Mouse (Mus musculus): ENCODE measurements around the gene Srrm1. TPM values are rescaled to one million over a fixed set of nuclear protein-coding genes. Genes with fewer than 3 reads are reported as not detected.

Gene Srrm1
- polyA plus RNA-seq, 1 experiment from 2014 or later: 207 TPM

DNA sequence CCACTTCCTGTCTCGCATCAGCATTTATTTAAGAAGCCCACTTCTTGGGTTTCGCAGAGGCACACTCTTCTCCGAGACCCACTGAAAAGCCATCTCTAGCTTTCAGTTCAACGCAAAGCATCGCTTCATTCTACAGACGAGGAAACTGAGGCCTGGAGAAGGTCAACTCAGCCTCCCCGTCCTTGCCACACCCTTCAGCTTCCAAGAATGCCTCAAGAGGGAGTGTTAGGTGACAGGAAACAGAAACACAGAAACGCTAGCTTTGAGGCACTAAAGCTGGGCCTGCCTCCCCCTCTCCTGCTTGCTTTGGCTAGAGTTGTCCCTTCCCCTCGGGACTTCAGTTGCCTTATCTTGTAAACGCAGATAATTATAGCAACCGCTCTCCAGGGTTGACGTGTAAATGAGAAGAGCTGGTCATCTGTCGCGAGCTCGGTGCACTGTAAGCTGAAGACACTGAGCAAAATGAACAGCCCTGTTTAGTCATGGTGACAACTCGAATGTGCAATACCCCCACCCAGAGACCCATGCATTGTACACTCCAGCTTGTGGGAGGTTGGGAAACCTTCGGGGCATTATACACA is 39.9 kb downstream of the Srrm1 start:
- H3K36me3 ChIP-seq: peaks cover 33% of the 10 kb centered on the region
- WGBS: 45% methylated on average over 17 of the region's 17 CpGs
- H3K9me3 ChIP-seq: no peaks in the 10 kb centered on the region
- no peaks in the 10 kb centered on the region for H3K27me3 ChIP-seq
- peaks cover 30% of the 10 kb centered on the region for H3K4me1 ChIP-seq
- H3K9ac ChIP-seq: no peak overlapping the region
- H3K27ac ChIP-seq: peak overlapping the region; percentile 34; the same call in 1 of the 2 replicates
- no peak overlapping the region for H3K4me2 ChIP-seq
- no peak overlapping the region for H3K4me3 ChIP-seq
- no peak for ATAC-seq (ENCODE audit: insufficient number of reproducible peaks, low FRiP score, low TSS enrichment, low read depth)

DNA sequence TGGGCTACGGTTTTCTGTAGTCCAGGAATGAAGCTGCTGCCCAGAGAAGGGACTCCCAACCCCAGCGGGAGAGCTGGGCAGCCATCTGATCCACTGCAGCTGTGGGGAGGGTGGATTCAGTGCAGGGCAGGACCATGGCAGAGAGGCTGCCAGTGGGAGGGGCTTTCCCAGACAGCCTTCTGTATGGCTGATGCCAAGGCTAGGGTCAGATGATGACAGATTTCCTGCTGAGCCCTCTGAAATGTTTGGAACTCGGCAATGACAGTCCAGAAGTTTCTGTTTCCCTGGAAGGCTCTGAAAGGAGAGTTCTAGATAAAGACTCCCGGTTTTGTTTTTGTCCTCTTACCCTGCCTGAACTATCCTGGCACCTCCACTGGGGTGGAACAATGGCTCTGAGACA is 40.4 kb downstream of the Srrm1 start:
- H3K27ac ChIP-seq: peak overlapping the region; percentile 47
- no peak overlapping the region for H3K4me2 ChIP-seq
- WGBS: 38% methylated on average over 4 of the region's 4 CpGs

DNA sequence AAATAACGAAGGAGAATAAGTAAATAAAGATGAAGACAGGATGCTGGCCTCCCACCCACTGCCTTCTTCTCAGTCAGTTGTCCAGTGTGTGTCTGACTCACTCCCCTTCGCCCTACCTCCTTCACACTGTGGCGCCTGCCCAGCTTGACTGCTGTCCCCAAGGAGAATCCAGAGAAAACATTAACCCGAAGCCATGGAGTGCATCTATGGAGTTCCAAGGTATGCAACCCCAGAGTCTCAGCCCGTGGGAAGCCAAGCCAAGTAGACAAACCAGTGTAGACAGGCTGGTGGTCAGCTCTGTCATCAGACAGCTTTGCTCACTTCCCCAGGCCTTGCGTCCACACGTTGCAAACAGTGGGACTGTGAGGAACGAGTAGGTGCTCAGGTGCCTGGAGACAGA is 42.8 kb downstream of the Srrm1 start:
- no peak overlapping the region for H3K9ac ChIP-seq
- no peak overlapping the region for H3K4me3 ChIP-seq
- H3K36me3 ChIP-seq: peaks cover 11% of the 10 kb centered on the region
- whole genome bisulfite sequencing: 77% methylated on average over 8 of the region's 8 CpGs
- no peaks in the 10 kb centered on the region for H3K9me3 ChIP-seq
- no peak overlapping the region for H3K4me2 ChIP-seq
- no peak for ATAC-seq (ENCODE audit: insufficient number of reproducible peaks, low FRiP score, low TSS enrichment, low read depth)
- H3K27ac ChIP-seq: no peak overlapping the region
- H3K27me3 ChIP-seq: no peaks in the 10 kb centered on the region
- H3K4me1 ChIP-seq: peaks cover 38% of the 10 kb centered on the region

More for the DNA sequence above, 40.4 kb downstream of the Srrm1 start:
- peaks cover 30% of the 10 kb centered on the region for H3K4me1 ChIP-seq
- peak; percentile 64; the same call in 1 of the 2 replicates for ATAC-seq (ENCODE audit: insufficient number of reproducible peaks, low FRiP score, low TSS enrichment, low read depth)
- no peak overlapping the region for H3K9ac ChIP-seq
- H3K9me3 ChIP-seq: no peaks in the 10 kb centered on the region
- H3K27me3 ChIP-seq: no peaks in the 10 kb centered on the region
- H3K4me3 ChIP-seq: no peak overlapping the region
- peaks cover 33% of the 10 kb centered on the region for H3K36me3 ChIP-seq

DNA sequence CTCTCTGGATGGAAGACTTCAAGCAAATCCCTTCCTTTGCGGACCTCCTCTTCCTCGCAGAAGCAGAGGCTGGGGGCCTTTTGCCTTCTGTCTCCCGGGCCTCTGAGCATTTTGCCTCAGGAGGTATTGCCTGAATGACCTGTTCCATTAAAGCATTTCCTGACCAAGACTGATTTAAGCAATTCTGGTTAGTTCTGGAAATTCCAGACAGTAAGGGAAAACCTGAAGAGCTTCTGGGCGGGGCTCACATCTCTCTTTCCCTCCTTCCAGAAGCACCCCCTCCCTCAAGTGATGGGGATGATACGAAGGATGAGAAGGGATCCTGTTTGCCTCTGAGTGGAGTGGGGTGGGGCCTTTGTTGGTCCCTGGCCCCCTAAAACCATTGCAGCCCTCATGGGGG is 43.4 kb downstream of the Srrm1 start:
- H3K27ac ChIP-seq: no peak overlapping the region
- H3K9ac ChIP-seq: no peak overlapping the region
- no peaks in the 10 kb centered on the region for H3K27me3 ChIP-seq
- H3K36me3 ChIP-seq: peaks cover 4% of the 10 kb centered on the region
- no peak overlapping the region for H3K4me3 ChIP-seq
- no peak overlapping the region for H3K4me2 ChIP-seq
- no peaks in the 10 kb centered on the region for H3K9me3 ChIP-seq
- H3K4me1 ChIP-seq: peaks cover 38% of the 10 kb centered on the region
- ATAC-seq (ENCODE audit: insufficient number of reproducible peaks, low FRiP score, low TSS enrichment, low read depth): no peak
- WGBS: 38% methylated on average over 5 of the region's 5 CpGs

DNA sequence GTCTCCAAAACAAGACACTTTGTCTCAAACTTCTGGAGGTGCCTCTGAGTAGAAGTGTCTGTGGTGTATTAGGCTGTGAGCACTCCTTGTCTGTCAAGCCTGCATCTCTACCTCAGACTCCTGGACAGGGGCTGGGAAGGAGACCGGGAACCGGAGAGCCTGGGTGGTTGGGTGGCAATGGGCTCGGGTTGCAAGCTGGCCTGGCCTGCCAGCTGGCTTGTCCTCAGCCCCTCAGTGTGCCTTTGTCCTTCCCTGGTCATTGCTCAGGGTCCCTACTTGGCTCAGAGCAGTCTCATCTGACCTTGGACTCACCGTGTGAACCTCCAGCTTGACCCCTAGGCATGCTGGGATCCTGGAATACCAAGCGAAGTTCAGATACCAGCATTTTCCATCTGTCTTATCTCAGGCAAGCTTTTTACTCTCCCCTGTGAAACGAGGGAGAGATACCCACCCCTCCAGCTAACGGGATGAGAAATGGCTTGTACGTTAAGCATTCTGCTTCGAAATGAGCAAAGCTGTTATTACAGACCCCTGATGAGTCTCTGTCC is 43.9 kb downstream of the Srrm1 start:
- H3K9ac ChIP-seq: no peak overlapping the region
- no peaks in the 10 kb centered on the region for H3K9me3 ChIP-seq
- H3K4me3 ChIP-seq: no peak overlapping the region
- WGBS: 50% methylated on average over 9 of the region's 9 CpGs
- no peaks in the 10 kb centered on the region for H3K27me3 ChIP-seq
- no peak overlapping the region for H3K27ac ChIP-seq
- ATAC-seq (ENCODE audit: insufficient number of reproducible peaks, low FRiP score, low TSS enrichment, low read depth): no peak
- H3K4me2 ChIP-seq: no peak overlapping the region
- peaks cover 38% of the 10 kb centered on the region for H3K4me1 ChIP-seq
- H3K36me3 ChIP-seq: no peaks in the 10 kb centered on the region

DNA sequence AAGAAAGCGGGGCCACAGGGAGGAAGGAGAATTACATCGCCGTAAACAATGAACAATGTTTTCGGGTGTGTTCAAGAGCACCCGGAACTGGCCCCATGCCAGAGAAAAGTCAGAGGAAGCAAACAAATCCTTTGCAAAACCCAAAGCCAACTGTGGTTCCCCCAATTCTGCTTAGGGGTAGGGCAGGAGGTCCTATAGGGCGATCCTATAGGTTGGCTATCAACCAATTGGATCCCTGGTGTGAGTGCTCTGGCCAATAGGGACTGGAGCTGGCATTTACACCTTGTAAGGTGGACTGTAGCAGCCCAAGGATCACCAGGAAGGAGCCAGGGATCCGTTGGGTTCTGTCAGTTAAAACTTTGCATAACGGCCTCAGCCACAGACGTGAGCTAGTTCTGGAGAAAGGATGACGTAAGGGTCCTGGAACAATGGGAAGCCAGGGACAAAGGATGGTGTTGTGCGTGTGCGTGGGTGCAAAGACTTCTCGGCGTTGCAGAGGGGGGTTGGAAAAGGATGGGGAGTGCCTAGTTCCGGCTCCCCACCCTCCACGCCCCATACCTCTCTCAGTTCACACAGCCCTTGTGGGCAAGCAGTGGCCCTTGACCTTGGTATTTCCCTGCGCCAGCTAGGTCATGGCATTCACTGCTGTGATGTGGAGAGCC is 46.0 kb downstream of the Srrm1 start:
- peaks cover 21% of the 10 kb centered on the region for H3K4me1 ChIP-seq
- ATAC-seq (ENCODE audit: insufficient number of reproducible peaks, low FRiP score, low TSS enrichment, low read depth): no peak
- no peak overlapping the region for H3K4me3 ChIP-seq
- no peak overlapping the region for H3K9ac ChIP-seq
- no peaks in the 10 kb centered on the region for H3K36me3 ChIP-seq
- 0 out of 2 replicates have a peak overlapping the region, but pooled peaks have one; percentile 22 for H3K27ac ChIP-seq
- no peak overlapping the region for H3K4me2 ChIP-seq
- H3K27me3 ChIP-seq: no peaks in the 10 kb centered on the region
- no peaks in the 10 kb centered on the region for H3K9me3 ChIP-seq
- 46% methylated on average over 17 of the region's 17 CpGs for WGBS

DNA sequence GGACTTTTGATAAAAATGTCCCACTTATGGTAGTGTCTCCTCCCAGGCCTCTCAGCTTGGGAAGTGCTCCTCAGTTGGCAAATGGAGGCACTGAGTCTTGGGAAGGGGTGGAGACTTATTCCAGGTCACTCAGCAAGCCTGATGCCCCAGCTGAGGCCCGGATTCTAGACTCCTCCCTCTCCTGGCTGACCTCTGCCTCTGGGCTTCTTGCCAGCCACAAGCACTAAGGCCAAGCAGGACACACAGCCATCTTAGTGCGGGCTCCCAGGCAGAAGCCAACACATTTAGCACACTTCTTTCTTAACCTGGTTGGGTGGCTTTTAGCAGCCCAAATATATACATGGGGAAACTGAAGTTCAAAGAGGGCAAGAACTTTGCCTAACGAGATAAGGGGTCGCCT is 46.6 kb downstream of the Srrm1 start:
- H3K36me3 ChIP-seq: no peaks in the 10 kb centered on the region
- H3K4me2 ChIP-seq: no peak overlapping the region
- WGBS: 57% methylated on average over 4 of the region's 4 CpGs
- H3K9ac ChIP-seq: no peak overlapping the region
- H3K4me3 ChIP-seq: no peak overlapping the region
- no peaks in the 10 kb centered on the region for H3K9me3 ChIP-seq
- H3K27ac ChIP-seq: no peak overlapping the region
- H3K4me1 ChIP-seq: peaks cover 25% of the 10 kb centered on the region
- no peak for ATAC-seq (ENCODE audit: insufficient number of reproducible peaks, low FRiP score, low TSS enrichment, low read depth)
- H3K27me3 ChIP-seq: no peaks in the 10 kb centered on the region

DNA sequence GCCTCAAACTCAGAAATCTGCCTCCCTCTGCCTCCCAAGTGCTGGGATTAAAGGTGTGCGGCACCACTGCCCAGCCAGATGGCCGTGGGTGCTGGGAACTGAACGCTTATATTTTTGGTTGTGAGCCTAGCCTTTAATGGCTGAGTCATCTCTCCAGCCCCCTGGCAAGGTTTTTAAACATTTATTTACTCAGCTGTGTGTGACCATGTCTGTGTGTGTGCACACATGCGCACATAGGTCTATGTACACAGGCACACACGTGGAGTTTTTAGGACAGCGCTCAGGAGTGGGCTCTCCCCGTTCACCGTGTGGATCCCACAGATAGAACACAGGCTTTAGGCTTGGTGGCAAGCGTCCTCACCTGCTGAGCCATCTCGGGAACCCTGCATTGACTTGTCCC is 50.9 kb downstream of the Srrm1 start:
- 79% methylated on average over 10 of the region's 10 CpGs for WGBS
- Histone ChIP-seq H3K4me2 (no peak overlapping the region), H3K4me3 (no peak overlapping the region), H3K36me3 (no peaks in the 10 kb centered on the region), H3K9ac (no peak overlapping the region), H3K9me3 (no peaks in the 10 kb centered on the region), H3K4me1 (peaks cover 24% of the 10 kb centered on the region), H3K27ac (no peak overlapping the region), H3K27me3 (no peaks in the 10 kb centered on the region)
- ATAC-seq (ENCODE audit: insufficient number of reproducible peaks, low FRiP score, low TSS enrichment, low read depth): no peak

DNA sequence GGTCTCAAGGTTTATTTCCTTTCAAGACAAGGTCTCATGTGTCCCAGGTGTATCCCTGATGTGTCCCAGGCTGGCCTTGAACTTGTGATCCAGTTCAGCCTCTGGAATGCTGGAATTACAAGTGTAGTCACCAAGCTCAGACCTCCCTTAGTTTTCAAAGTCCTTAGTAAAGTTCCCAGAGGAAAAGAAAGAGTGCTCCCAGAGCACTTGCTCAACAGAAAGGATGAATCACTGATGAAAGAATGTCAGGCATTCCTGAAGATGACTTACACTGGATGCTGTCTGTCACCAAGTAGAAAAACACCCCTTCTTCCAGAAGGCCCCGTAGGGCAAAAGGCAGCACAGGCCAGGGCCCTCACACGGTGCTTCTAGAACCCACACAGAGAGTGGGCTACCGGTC is 52.0 kb downstream of the Srrm1 start:
- Histone ChIP-seq H3K27me3 (no peaks in the 10 kb centered on the region), H3K4me2 (no peak overlapping the region), H3K9me3 (no peaks in the 10 kb centered on the region), H3K4me3 (no peak overlapping the region), H3K27ac (no peak overlapping the region), H3K4me1 (peaks cover 26% of the 10 kb centered on the region), H3K36me3 (no peaks in the 10 kb centered on the region), H3K9ac (no peak overlapping the region)
- ATAC-seq (ENCODE audit: insufficient number of reproducible peaks, low FRiP score, low TSS enrichment, low read depth): no peak
- WGBS: 56% methylated on average over 3 of the region's 3 CpGs

DNA sequence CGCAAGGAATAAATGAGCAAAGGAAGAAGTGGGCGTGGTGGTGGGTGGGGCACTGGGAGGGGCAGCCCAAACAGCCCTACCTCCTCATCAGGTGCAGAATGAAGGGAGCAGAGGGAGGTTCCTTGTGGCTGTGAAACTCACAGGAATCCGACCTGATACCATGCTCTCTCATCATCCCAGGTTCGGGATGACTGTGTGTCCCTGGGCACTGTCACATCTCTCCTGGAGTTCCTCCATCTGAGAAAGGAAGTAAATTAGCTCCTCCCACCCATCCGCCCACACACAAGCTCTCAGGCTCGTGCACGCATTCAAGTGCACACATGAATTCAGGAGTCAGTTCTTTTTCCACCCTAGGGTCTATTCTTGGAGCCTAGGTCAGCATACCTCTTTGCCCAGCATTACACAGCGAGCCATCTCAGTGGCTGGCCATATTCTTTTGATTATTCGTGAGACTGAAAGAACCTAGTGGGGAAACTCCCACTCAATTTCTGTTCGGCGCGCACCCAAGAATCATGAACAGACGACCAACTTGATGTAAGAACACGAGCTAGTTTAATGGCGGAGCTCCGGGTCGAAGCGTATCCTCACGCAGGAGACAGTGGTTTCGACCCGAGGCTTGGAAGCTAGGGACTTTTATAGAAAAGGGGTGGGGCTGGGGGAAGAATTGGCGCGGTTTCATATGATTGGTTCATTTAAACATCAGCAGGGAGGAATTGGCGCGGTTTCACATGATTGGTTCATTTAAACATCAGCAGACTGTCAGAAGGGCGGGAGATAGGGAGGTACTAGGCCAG is 52.7 kb downstream of the Srrm1 start:
- Histone ChIP-seq H3K27me3 (no peaks in the 10 kb centered on the region), H3K9me3 (no peaks in the 10 kb centered on the region), H3K4me2 (no peak overlapping the region), H3K36me3 (no peaks in the 10 kb centered on the region), H3K9ac (no peak overlapping the region), H3K4me3 (no peak overlapping the region), H3K27ac (no peak overlapping the region), H3K4me1 (peaks cover 26% of the 10 kb centered on the region)
- ATAC-seq (ENCODE audit: insufficient number of reproducible peaks, low FRiP score, low TSS enrichment, low read depth): no peak
- 88% methylated on average over 26 of the region's 26 CpGs for WGBS

DNA sequence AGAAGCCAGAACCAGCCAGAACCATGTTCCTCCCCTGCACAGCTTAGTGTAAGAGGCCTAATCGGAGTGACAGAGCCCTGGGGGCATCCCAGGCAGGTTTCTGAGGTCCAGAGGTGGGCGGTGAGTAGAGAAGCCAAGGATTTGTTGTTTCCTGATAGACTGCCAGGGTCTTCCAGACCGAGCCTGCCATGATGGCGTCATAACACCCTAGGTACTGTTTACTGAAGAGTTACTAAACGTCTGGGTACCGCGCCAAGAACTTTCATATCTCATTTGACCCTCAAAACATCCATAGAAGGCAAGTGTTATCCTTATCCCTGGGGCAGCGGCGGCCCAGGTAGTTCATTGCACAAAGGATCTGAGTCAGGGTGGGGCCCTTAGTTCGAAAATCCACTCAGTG is 54.4 kb downstream of the Srrm1 start:
- WGBS: 79% methylated on average over 10 of the region's 10 CpGs
- Histone ChIP-seq H3K9ac (no peak overlapping the region), H3K27ac (peak overlapping the region; percentile 65), H3K4me1 (peaks cover 26% of the 10 kb centered on the region), H3K9me3 (no peaks in the 10 kb centered on the region), H3K4me3 (no peak overlapping the region), H3K27me3 (no peaks in the 10 kb centered on the region), H3K36me3 (no peaks in the 10 kb centered on the region), H3K4me2 (no peak overlapping the region)
- no peak for ATAC-seq (ENCODE audit: insufficient number of reproducible peaks, low FRiP score, low TSS enrichment, low read depth)

All from limb, embryonic 15.5 days (tissue).